Mouse (Mus musculus): ENCODE measurements around the gene Nucks1. TPM values are rescaled to one million over a fixed set of nuclear protein-coding genes. Genes with fewer than 3 reads are reported as not detected.

Gene Nucks1
- polyA plus RNA-seq, 1 experiment from 2014 or later = 52.3 TPM

DNA sequence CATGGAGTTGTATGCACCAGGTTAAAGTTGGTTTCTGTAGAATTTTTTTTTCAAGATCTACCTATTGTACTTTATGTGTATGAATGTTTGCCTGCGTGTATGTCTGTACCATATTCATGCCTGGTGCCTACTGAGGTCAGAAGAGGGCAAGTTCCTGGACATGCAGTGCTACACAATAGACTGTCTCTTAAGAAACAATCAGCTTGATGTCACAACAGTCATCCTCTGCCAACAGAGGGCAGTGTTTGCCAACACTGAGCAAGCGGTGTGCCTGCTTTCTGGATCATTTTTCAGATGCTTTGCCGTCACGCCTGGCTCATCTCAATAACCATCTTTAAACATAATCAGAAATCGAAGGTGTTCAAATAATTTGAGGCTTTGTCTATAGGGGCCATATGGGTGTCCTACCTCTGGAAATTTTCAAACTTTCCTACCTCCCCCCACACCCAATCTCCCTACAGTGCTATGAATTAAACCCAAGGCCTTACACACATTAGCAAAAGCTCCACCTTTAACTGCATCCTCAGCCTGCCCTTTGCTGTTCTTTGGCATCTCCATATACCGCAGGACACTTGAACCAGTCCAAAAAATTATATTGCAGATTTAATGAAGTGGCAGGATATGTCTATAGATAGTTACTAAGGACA is 27.4 kb downstream of the Nucks1 start:
- peaks cover 2% of the 10 kb centered on the region; the same call in 1 of the 2 replicates for H3K4me1 ChIP-seq (replicated peaks)
- no peak overlapping the region for H3K4me2 ChIP-seq
- peak; percentile 59 for ATAC-seq (ENCODE audit: low read depth)

DNA sequence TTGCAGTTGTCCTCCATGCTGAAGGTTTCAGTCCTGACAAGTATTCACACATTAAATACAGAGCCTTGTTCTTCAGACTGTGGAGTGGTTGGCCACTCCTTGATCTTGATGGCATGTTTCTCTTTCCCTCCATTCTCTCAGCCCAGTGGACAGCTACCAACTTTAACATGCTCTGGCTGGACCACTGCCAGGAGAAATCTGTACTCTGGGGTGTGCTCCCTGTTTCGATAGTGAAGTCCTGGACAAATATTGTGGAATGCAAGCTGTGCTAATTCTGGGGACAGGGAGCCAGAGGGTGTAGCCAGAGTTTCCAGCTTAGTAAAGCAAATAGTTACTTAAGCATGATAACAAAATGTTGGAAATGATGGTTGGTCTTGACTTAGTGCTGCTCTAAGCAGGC is 28.5 kb downstream of the Nucks1 start:
- no peak overlapping the region for H3K4me3 ChIP-seq
- no peak overlapping the region for H3K27ac ChIP-seq (replicated peaks)
- H3K36me3 ChIP-seq = peaks cover 5% of the 10 kb centered on the region
- H3K4me2 ChIP-seq = no peak overlapping the region
- no peak overlapping the region for H3K9ac ChIP-seq
- no peaks in the 10 kb centered on the region for H3K27me3 ChIP-seq
- peaks cover 3% of the 10 kb centered on the region; the same call in 1 of the 2 replicates for H3K4me1 ChIP-seq (replicated peaks)
- no peaks in the 10 kb centered on the region for H3K9me3 ChIP-seq
- WGBS = 80% methylated on average over 1 of the region's 1 CpGs
- ATAC-seq (ENCODE audit: low read depth) = no peak

More for the DNA sequence above, 27.4 kb downstream of the Nucks1 start:
- Histone ChIP-seq H3K9ac (no peak overlapping the region), H3K9me3 (no peaks in the 10 kb centered on the region), H3K4me3 (no peak overlapping the region), H3K36me3 (peaks cover 12% of the 10 kb centered on the region), H3K27me3 (no peaks in the 10 kb centered on the region), H3K27ac (replicated peaks) (no peak overlapping the region)
- 54% methylated on average over 6 of the region's 6 CpGs for WGBS

DNA sequence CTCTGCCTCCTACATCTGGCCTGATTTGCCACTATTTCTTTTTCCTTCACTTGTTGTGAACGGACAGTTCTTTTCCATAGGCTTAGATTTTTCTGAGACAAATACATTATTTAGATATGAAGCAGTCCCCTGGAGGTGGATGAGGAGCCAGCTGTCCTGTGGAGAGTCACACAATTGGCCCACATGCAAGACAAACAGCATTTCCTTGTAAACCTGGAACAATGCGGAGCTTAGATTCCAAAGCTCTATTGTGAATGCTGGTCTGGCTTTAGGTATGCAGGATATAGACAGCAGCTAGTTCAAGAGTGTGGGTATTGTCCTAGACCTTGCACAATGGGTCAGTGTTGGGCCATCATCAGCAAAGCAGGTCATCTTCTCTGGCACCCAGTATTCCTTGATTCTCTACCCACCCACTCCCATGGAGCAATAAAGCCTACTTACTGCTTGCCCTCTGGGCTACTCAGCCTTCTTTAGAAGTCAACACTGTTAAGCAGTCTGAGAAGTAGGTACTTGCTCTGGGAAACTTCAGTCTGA is 30.4 kb downstream of the Nucks1 start:
- 64% methylated on average over 2 of the region's 2 CpGs for WGBS
- H3K9me3 ChIP-seq = no peaks in the 10 kb centered on the region

DNA sequence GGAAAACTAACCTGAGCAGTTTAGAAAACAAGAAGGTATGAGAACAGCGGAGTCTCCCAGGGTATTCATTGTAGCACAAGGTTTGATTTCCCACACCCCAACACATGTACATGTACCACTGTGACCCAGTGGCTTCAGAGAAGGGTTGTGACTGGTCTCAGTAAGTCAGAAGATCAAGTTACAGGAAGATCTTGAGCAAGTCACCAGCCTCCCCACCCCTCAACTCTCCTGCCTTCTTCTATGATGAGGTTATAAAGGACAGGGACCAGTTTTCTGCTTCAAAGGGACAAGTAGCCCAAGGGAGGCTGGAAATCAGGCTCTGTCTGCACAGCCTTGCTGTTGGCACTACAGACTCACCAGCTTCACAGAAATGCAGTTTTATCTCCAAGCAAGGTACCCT is 31.2 kb downstream of the Nucks1 start:
- WGBS = 100% methylated on average over 1 of the region's 1 CpGs
- Histone ChIP-seq H3K4me3 (no peak overlapping the region), H3K4me1 (replicated peaks) (peaks cover 3% of the 10 kb centered on the region; the same call in 1 of the 2 replicates), H3K4me2 (no peak overlapping the region), H3K27ac (replicated peaks) (no peak overlapping the region), H3K9ac (no peak overlapping the region), H3K27me3 (no peaks in the 10 kb centered on the region), H3K9me3 (no peaks in the 10 kb centered on the region), H3K36me3 (no peaks in the 10 kb centered on the region)
- no peak for ATAC-seq (ENCODE audit: low read depth)

More for the DNA sequence above, 30.4 kb downstream of the Nucks1 start:
- ATAC-seq (ENCODE audit: low read depth) = no peak
- Histone ChIP-seq H3K27me3 (no peaks in the 10 kb centered on the region), H3K27ac (replicated peaks) (no peak overlapping the region), H3K9ac (no peak overlapping the region), H3K4me2 (no peak overlapping the region), H3K36me3 (no peaks in the 10 kb centered on the region), H3K4me3 (no peak overlapping the region), H3K4me1 (replicated peaks) (peaks cover 3% of the 10 kb centered on the region; the same call in 1 of the 2 replicates)

DNA sequence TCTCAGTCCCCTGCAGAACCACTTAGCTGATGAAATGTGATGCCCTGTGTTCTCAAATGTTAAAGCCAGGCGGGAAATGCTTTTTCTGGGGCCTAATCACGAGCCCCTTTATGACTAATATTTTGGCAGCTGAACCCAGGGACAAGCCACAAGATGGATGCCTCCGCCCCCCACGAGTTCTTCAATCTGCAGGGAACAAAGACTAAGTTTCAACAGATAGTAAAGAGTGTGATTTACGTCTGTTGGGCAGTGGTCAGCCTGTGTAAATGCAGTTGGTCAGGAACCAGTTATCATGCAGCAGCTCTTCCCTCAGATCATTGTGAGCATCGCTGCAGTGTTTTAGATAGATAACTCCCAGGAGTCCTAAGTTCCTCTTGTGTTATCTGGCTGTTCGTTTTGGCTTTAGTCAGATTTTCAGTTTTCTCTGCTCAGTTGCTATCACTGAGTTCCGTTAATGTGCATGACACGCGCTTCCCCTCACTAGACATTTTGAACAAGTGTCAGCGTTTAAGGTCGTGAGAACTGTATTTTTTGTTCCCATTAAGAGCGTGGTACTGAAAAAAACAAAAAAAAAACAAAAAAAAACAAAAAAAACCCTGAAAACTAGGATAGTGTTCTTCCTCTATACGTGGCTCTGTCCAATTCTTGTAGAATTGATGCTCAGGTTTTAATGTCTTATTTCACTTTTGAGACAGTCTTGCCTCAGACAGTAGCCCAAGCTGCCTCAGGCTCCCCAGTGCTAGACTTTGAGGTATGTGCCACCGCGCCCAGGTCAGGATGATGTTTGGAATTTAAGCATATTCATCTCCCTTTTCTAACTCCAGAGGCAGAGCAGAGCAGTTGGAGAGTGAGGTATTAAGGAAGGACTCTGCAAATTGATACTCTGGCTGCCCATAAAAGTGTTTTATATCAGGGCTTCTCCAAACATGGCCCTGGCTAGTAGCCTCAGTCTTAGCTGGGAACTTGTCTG is 32.6 kb downstream of the Nucks1 start:
- 45% methylated on average over 16 of the region's 16 CpGs for WGBS
- Histone ChIP-seq H3K36me3 (no peaks in the 10 kb centered on the region), H3K9me3 (no peaks in the 10 kb centered on the region), H3K4me3 (no peak overlapping the region), H3K9ac (no peak overlapping the region), H3K4me2 (no peak overlapping the region), H3K27ac (replicated peaks) (no peak overlapping the region), H3K27me3 (no peaks in the 10 kb centered on the region), H3K4me1 (replicated peaks) (peaks cover 9% of the 10 kb centered on the region; the same call in 1 of the 2 replicates)
- no peak for ATAC-seq (ENCODE audit: low read depth)

DNA sequence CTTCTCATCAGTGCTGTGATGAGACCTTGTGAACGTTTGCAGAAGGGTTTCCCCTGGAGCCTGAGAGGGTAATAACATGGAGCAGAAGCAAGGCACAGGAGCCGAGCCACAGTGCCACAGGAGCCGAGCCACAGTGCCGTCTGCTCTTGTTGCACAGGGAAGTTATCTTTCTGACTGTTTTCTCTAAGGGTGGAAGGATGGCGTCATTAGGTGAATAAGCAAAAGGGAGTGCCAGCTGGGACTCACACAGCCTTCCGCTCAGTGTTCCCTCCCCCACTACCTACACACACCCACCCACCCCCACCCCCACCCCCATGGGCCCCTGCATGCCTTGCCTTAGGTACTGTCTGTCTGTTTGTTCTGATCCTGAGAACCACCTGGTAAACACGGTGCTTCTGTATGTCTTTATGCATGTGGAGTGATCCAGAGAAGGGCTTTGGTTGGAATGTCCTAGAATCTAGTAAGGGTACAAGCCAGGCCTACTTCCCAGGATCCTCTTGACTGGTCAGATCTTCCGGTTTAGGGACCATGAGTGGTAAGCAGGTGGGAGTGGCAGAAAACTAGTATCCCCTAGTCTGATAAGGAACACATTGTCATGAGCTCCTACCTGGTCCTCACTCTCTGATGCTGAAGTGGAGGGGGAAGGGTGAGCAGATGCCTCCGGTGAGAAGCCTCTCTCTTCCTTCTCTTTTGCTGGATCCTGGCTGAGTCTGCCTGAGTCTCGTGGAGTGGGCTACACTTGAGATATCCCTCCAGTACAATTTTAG is 35.5 kb downstream of the Nucks1 start:
- H3K4me2 ChIP-seq = no peak overlapping the region
- no peak overlapping the region for H3K9ac ChIP-seq
- no peak overlapping the region for H3K4me3 ChIP-seq
- no peaks in the 10 kb centered on the region for H3K27me3 ChIP-seq
- no peaks in the 10 kb centered on the region for H3K36me3 ChIP-seq
- no peak overlapping the region for H3K27ac ChIP-seq (replicated peaks)
- 67% methylated on average over 10 of the region's 10 CpGs for WGBS
- no peak for ATAC-seq (ENCODE audit: low read depth)
- peaks cover 13% of the 10 kb centered on the region; the same call in 1 of the 2 replicates for H3K4me1 ChIP-seq (replicated peaks)
- H3K9me3 ChIP-seq = no peaks in the 10 kb centered on the region

DNA sequence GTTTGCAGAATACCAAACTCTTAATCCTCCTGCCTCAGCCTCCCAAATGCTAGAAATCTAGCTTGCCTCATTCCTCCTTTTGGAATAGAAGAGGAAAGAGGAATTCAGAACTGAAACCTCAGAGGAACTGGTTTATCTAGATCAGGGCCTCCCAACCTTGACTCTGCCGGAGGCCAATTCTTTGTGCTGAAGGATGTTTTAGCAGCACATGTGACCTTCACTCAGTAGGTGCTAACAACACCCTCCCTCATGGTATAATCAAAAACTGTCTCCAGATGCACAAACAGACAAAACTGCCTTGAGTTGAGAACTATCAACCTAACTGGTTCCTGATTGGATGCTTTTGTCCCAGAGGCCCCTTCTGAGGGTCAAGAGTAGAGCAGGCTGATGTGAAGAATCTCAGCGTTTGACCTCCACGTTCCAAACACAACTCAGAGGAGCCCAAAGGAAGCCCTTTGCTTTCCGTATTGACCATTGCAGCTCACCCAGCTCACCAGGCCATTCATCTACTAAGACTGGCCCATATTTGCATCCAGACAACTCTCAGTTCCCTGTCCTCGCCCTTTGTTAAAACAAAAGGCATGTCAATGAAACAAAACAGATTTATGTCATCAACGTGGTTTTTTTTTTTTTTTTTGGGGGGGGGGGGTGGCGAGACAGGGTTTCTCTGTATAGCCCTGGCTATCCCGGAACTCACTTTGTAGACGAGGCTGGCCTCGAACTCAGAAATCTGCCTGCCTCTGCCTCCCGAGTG is 36.3 kb downstream of the Nucks1 start:
- Histone ChIP-seq H3K36me3 (no peaks in the 10 kb centered on the region), H3K27ac (replicated peaks) (no peak overlapping the region), H3K4me1 (replicated peaks) (peaks cover 13% of the 10 kb centered on the region; the same call in 1 of the 2 replicates), H3K4me3 (no peak overlapping the region), H3K4me2 (no peak overlapping the region), H3K9me3 (no peaks in the 10 kb centered on the region), H3K27me3 (no peaks in the 10 kb centered on the region), H3K9ac (no peak overlapping the region)
- WGBS = 85% methylated on average over 11 of the region's 11 CpGs
- ATAC-seq (ENCODE audit: low read depth) = no peak

DNA sequence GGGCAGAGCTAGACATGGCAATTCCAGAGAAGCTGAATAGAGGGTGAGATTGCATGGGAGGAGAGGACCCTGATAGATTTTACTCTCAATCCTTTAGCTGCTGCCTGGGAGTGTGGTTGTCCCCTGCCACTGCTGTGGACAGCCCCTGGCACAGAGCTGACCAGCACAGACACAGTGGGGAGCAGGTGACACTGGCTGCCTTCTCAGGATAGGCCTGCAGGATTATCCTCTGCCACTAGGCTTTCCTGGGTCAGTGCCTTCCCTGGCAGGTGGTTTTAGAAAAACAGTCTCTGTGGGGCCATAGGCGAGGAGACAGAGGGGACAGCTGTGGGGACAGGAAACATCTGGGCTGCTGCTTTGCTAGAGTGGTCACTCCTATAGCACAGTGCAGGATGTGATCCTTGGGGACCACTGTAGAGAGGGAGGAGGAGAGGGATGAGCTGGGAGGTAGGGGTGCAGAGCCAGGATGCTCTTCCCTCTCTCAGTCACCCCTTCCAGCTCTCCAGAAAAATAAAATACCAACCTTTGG is 37.7 kb downstream of the Nucks1 start:
- no peak overlapping the region for H3K4me3 ChIP-seq
- WGBS = 38% methylated on average over 1 of the region's 1 CpGs
- H3K27me3 ChIP-seq = no peaks in the 10 kb centered on the region
- no peak for ATAC-seq (ENCODE audit: low read depth)
- no peak overlapping the region for H3K4me2 ChIP-seq
- peaks cover 10% of the 10 kb centered on the region; the same call in 1 of the 2 replicates for H3K4me1 ChIP-seq (replicated peaks)
- H3K36me3 ChIP-seq = no peaks in the 10 kb centered on the region
- no peak overlapping the region for H3K27ac ChIP-seq (replicated peaks)
- peak overlapping the region; percentile 17; the same call in 1 of the 2 replicates for H3K9ac ChIP-seq
- H3K9me3 ChIP-seq = no peaks in the 10 kb centered on the region

DNA sequence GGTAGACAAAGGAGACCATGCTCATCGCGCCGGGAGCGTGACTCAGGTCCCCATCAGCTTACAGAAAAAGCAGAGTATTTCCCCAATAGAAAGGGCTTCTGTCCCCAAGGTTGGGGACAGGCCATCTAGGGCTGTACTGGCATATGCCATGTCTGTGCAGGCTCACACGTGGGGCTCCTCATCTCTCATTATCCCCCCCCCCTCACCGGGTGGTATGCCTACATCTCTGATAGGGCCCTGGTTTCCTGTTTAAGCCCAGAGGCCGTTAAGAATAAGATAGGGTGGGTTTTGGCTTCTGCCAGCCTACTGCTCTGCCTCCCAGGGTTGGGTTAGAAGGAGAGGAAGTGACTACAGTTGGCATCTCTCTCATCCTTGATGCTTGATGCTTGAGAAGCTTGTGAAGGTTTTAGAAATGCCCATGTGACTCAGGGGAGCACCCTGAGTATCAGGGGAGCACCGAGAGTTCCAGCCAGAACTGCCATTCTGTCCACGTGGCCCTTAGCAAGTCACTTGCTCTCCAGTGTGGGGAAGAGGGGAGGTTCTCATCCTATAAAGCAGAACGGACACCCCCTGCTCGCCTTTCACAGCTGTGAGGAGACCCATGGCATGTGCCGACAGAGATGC is 44.0 kb downstream of the Nucks1 start:
- no peaks in the 10 kb centered on the region for H3K36me3 ChIP-seq
- H3K4me1 ChIP-seq (replicated peaks) = no peaks in the 10 kb centered on the region
- no peaks in the 10 kb centered on the region for H3K27me3 ChIP-seq
- no peak overlapping the region for H3K27ac ChIP-seq (replicated peaks)
- H3K4me2 ChIP-seq = no peak overlapping the region
- WGBS = 84% methylated on average over 12 of the region's 12 CpGs
- no peak overlapping the region for H3K4me3 ChIP-seq
- no peaks in the 10 kb centered on the region for H3K9me3 ChIP-seq
- no peak overlapping the region for H3K9ac ChIP-seq
- no peak for ATAC-seq (ENCODE audit: low read depth)

DNA sequence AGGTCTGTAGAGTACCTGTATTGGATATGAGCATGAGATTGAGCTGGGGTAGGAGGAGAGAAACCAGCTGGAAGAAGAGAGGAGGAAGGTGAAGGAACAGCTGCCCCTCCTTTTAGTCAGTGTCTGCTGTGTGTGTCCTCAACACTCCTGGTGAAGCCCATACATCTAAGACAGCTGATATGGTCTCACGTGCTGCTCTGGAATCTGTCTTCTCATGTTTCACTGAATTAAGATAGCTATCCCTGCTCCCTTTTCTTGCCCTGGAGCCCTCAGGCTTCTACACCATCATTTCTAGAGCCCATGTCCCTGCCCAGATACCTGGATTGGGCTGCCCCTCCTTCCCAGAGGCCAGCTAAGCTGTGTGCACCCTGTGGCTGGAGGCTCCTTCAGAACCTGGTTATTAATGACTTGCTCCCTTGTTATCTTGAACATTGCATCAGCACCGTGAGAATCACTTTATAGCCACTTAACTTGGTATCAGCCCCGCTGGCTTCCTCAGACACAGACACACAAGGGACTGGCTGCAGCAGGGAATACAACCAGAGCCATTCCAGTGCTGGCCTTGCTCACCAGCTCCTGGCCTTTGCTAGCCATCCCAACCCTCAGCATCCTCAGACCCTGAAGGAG is 44.9 kb downstream of the Nucks1 start:
- WGBS = 31% methylated on average over 3 of the region's 3 CpGs
- no peaks in the 10 kb centered on the region for H3K9me3 ChIP-seq
- H3K4me3 ChIP-seq = no peak overlapping the region
- no peak overlapping the region for H3K4me2 ChIP-seq
- H3K9ac ChIP-seq = no peak overlapping the region
- no peaks in the 10 kb centered on the region for H3K4me1 ChIP-seq (replicated peaks)
- no peak for ATAC-seq (ENCODE audit: low read depth)
- no peaks in the 10 kb centered on the region for H3K36me3 ChIP-seq
- no peaks in the 10 kb centered on the region for H3K27me3 ChIP-seq
- no peak overlapping the region for H3K27ac ChIP-seq (replicated peaks)

Data from neural tube, embryonic 13.5 days (tissue).